Comparison of ENCODE assay signal across 12 mouse cellular contexts in genomic region chr19:27328644-27329043, GRCm38 (mm10). TPM values are rescaled to one million over a fixed set of nuclear protein-coding genes. Genes with fewer than 3 reads are reported as not detected.
DNase-seq lines count a peak whose midpoint lies in the region; ATAC-seq and TF ChIP-seq lines count a peak whose summit lies in the region.
"Had no signal": no experiment of that assay in that cellular context is flagged by ENCODE, and none has a peak within 500 bp of the region (broad histone marks: within the 10 kb centered on the region; RNA-seq: fewer than 3 reads in every experiment).

No protein-coding gene starts in this region.

- 0 out of 2 replicates have a peak, but pooled peaks have one; percentile 41 for ATAC-seq in intestine, postnatal 0 days

- 62% methylated on average over 4 of the region's 4 CpGs for WGBS in intestine, postnatal 0 days
- WGBS in hindbrain, embryonic 10.5 days: 94% methylated on average over 4 of the region's 4 CpGs

- no peak overlapping the region for H3K9ac ChIP-seq in intestine, postnatal 0 days (ENCODE audit: low read depth, low read length)

- H3K27ac ChIP-seq in intestine, postnatal 0 days (ENCODE audit: low read depth, low read length): no peak overlapping the region
- no peak overlapping the region for H3K27ac ChIP-seq in hindbrain, embryonic 10.5 days
- H3K27ac ChIP-seq: left cerebral cortex, adult 2 months had no signal

- H3K4me2 ChIP-seq in intestine, postnatal 0 days (replicated peaks; ENCODE audit: low read depth): no peak overlapping the region

- H3K36me3 ChIP-seq in intestine, postnatal 0 days (ENCODE audit: control insufficient read depth, insufficient read depth): no peaks in the 10 kb centered on the region
- no peaks in the 10 kb centered on the region for H3K36me3 ChIP-seq in hindbrain, embryonic 10.5 days
- H3K36me3 ChIP-seq: G1E had no signal

- H3K4me3 ChIP-seq in intestine, postnatal 0 days (ENCODE audit: low read depth, low read length): no peak overlapping the region
- no peak overlapping the region for H3K4me3 ChIP-seq in hindbrain, embryonic 10.5 days
- H3K4me3 ChIP-seq: left cerebral cortex, adult 2 months had no signal

- DNase-seq in urinary bladder, postnatal 14 days (ENCODE audit: low spot score): peak; percentile 60
- DNase-seq in urinary bladder, postnatal 10 days (ENCODE audit: low spot score): no peak
- peak; percentile 54 for DNase-seq in lung, postnatal 10 days
- no peak for DNase-seq in hindbrain, embryonic 10.5 days (ENCODE audit: low spot score)
- no peak for DNase-seq in right cerebral cortex, postnatal 10 days (ENCODE audit: low spot score in 2 of 2)
- no peak for DNase-seq in layer of hippocampus, adult 8-10 months (ENCODE audit: low spot score in 2 of 2)
- DNase-seq: cerebellum, postnatal 10 days; kidney, adult 2 months had no signal

- H3K9me3 ChIP-seq in intestine, postnatal 0 days (ENCODE audit: control insufficient read depth): no peaks in the 10 kb centered on the region
- H3K9me3 ChIP-seq in hindbrain, embryonic 10.5 days: 0 out of 2 replicates have a peak, but pooled peaks cover 2% of the 10 kb centered on the region
- H3K9me3 ChIP-seq: G1E had no signal

- H3K4me1 ChIP-seq in intestine, postnatal 0 days (replicated peaks; ENCODE audit: control insufficient read depth, insufficient read depth, low read length): no peaks in the 10 kb centered on the region
- peaks cover 5% of the 10 kb centered on the region; the same call in 1 of the 2 replicates for H3K4me1 ChIP-seq in hindbrain, embryonic 10.5 days (replicated peaks)

- no peaks in the 10 kb centered on the region for H3K27me3 ChIP-seq in intestine, postnatal 0 days (replicated peaks; ENCODE audit: control insufficient read depth, insufficient read depth, low read length)
- no peaks in the 10 kb centered on the region for H3K27me3 ChIP-seq in hindbrain, embryonic 10.5 days (ENCODE audit: insufficient read depth, poor library complexity, severe bottlenecking)

- TF ChIP-seq CTCF in intestine, postnatal 0 days (IDR thresholded peaks at IDR 0.05; ENCODE audit: low read depth): 0 out of 2 replicates have a peak, but pooled peaks have one; percentile 12

RNA-seq across cellular contexts. Expression of gene Kcnv2, which starts 6.3 kb away (rescaled TPM):
- polyA plus RNA-seq in intestine, postnatal 0 days (2015; fragmentation: Nextera tagmentation; extraction: Ambion mirVana): 0.03 and 0.04 TPM in 2 replicates
- polyA plus RNA-seq in hindbrain, embryonic 10.5 days (2016; fragmentation: Nextera tagmentation; extraction: Ambion mirVana): 0.03 TPM in 1 of 2 replicates, not detected in the other
- total RNA-seq in layer of hippocampus, adult 8-10 months (2022): under 1 TPM in 2 of 4 experiments, not detected in 2; 0.07 to 0.12 TPM
- total RNA-seq: left cerebral cortex, adult 2 months had no signal
- polyA plus RNA-seq: frontal cortex, adult 2 months; G1E had no signal

Comparison
In these comparisons a context has a peak if more than half of its experiments do, and no peak if none do; other contexts are left out.
1. DNase-seq: peak in urinary bladder, postnatal 14 days (single experiment) and lung, postnatal 10 days (single experiment); none in urinary bladder, postnatal 10 days (single experiment), hindbrain, embryonic 10.5 days (single experiment), right cerebral cortex, postnatal 10 days (0 of 2) and layer of hippocampus, adult 8-10 months (0 of 2).